Mouse (Mus musculus): Measurements from ENCODE around the gene AI481877. TPM values are rescaled to one million over a fixed set of nuclear protein-coding genes. Genes with fewer than 3 reads are reported as not detected.
A peak's percentile ranks its signal among the peaks of the same experiment; 100 is the strongest.
"Not testable (repeated sequence)": the region's sequence is repeated elsewhere in the genome, so short reads cannot be mapped to it uniquely, and the experiment has no call there.

Gene AI481877
- polyA plus RNA-seq (2015; fragmentation: Nextera tagmentation; extraction: Ambion mirVana), result not detected in 2 replicates

DNA sequence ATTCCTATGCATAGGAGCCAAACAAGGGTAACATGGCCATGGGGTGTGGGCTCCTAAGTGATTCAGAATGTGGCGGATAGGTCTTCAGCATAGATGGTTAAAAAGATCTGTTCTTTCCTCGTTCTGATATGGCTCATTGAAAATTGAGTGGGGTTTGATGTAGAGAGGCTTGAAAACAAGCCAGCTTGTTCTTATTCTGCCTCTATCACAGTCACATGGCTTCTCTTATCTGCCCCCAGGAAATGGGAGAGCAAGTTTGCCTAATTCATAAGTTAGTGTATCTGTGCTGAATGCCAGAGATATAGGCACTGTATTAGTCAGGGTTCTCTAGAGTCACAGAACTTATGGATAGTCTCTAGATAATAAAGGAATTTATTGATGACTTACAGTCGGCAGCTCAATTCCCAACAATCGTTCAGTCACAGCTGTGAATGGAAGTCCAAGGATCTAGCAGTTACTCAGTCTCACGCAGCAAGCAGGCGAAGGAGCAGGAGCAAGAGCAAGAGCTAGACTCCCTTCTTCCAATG lies at the start of gene AI481877:
AI481877 (minus strand) TSS at position 477 of the 527 bp plus-strand sequence.
- not testable (repeated sequence) for H3K4me2 ChIP-seq (replicated peaks; ENCODE audit: low read depth); H3K4me1 ChIP-seq (replicated peaks; ENCODE audit: control insufficient read depth, insufficient read depth, low read length); H3K9ac ChIP-seq (ENCODE audit: low read depth, low read length); H3K27ac ChIP-seq (ENCODE audit: low read depth, low read length); H3K9me3 ChIP-seq (ENCODE audit: control insufficient read depth); H3K4me3 ChIP-seq (ENCODE audit: low read depth, low read length); H3K36me3 ChIP-seq (ENCODE audit: control insufficient read depth, insufficient read depth); H3K27me3 ChIP-seq (replicated peaks; ENCODE audit: control insufficient read depth, insufficient read depth, low read length); ATAC-seq
- WGBS, result 84% methylated on average over 2 of the region's 6 CpGs

DNA sequence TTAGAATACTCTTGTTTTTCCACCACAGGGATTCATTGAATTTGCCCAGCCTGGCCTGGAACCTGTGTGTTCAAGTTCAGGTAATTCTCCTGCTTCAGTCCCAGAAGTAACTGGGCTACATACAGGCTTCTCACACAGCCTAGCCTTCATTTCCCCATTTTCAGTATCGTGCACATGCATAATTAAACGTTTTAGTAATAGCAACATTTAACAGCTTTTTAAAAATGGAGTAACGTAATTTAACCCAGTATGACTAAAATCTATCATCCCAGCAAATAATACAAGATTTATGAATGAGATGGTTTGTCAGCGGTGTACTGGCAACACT lies 49.7 kb upstream of the AI481877 start:
- H3K27ac ChIP-seq (ENCODE audit: low read depth, low read length), result 0 out of 2 replicates have a peak overlapping the region, but pooled peaks have one; percentile 95
- ATAC-seq, result no peak
- peak overlapping the region; percentile 99 for H3K4me3 ChIP-seq (ENCODE audit: low read depth, low read length)

DNA sequence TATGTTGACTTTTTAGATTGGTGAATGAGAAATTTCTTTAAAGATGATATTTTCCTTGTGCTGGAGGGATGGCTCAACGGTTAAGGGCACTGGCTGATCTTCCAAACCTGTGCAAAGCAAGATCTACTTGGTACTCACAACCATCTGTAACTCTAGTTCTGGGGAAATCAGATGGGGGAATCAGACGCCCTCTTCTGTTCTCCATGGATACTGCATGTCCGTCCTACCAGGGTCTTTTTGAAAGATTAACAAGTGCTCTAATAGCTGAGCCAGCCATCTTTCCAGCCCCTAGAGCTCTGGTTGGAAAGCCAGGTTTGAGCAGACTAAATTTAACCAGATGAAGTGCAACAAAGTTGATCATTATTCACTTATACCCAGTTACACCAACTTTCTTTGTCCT lies 48.5 kb upstream of the AI481877 start:
- Histone ChIP-seq H3K27ac (ENCODE audit: low read depth, low read length) (no peak overlapping the region), H3K4me3 (ENCODE audit: low read depth, low read length) (no peak overlapping the region), H3K27me3 (replicated peaks; ENCODE audit: control insufficient read depth, insufficient read depth, low read length) (no peaks in the 10 kb centered on the region), H3K4me1 (replicated peaks; ENCODE audit: control insufficient read depth, insufficient read depth, low read length) (no peaks in the 10 kb centered on the region), H3K9me3 (ENCODE audit: control insufficient read depth) (no peaks in the 10 kb centered on the region), H3K36me3 (ENCODE audit: control insufficient read depth, insufficient read depth) (no peaks in the 10 kb centered on the region), H3K4me2 (replicated peaks; ENCODE audit: low read depth) (no peak overlapping the region), H3K9ac (ENCODE audit: low read depth, low read length) (no peak overlapping the region)
- 41% methylated on average over 3 of the region's 3 CpGs for WGBS
- ATAC-seq, result no peak
- TF ChIP-seq CTCF (IDR thresholded peaks at IDR 0.05; ENCODE audit: low read depth), result peak; percentile 74

More for the DNA sequence above, 49.7 kb upstream of the AI481877 start:
- H3K4me2 ChIP-seq (replicated peaks; ENCODE audit: low read depth), result peak overlapping the region; percentile 84
- peak overlapping the region; percentile 98; the same call in 1 of the 2 replicates for H3K9ac ChIP-seq (ENCODE audit: low read depth, low read length)
- H3K27me3 ChIP-seq (replicated peaks; ENCODE audit: control insufficient read depth, insufficient read depth, low read length), result no peaks in the 10 kb centered on the region
- no peaks in the 10 kb centered on the region for H3K36me3 ChIP-seq (ENCODE audit: control insufficient read depth, insufficient read depth)
- H3K9me3 ChIP-seq (ENCODE audit: control insufficient read depth), result no peaks in the 10 kb centered on the region
- no peaks in the 10 kb centered on the region for H3K4me1 ChIP-seq (replicated peaks; ENCODE audit: control insufficient read depth, insufficient read depth, low read length)
- 29% methylated on average over 4 of the region's 4 CpGs for WGBS
- no peak for TF ChIP-seq CTCF (IDR thresholded peaks at IDR 0.05; ENCODE audit: low read depth)

DNA sequence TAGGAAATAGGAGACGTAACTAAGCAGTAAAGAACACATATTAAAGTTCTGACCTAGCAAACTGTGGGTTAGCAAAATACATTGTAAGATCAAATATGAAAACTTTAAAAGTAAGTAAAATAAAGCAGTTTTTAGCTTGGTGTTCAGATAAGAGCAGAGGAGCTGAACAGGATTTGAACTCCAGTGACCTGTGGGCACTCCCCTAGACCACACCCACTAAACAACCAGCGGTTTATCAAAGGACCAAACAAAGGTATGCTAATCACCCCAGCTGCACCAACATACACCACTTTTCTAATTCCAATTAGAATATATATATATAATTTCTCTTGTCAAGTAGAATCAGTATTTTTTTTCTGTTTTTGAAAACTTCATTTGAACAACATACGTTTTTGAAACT lies 46.9 kb upstream of the AI481877 start:
- Histone ChIP-seq H3K36me3 (ENCODE audit: control insufficient read depth, insufficient read depth) (no peaks in the 10 kb centered on the region), H3K4me2 (replicated peaks; ENCODE audit: low read depth) (no peak overlapping the region), H3K4me3 (ENCODE audit: low read depth, low read length) (no peak overlapping the region), H3K9ac (ENCODE audit: low read depth, low read length) (no peak overlapping the region), H3K27ac (ENCODE audit: low read depth, low read length) (no peak overlapping the region), H3K27me3 (replicated peaks; ENCODE audit: control insufficient read depth, insufficient read depth, low read length) (no peaks in the 10 kb centered on the region), H3K4me1 (replicated peaks; ENCODE audit: control insufficient read depth, insufficient read depth, low read length) (no peaks in the 10 kb centered on the region), H3K9me3 (ENCODE audit: control insufficient read depth) (no peaks in the 10 kb centered on the region)
- WGBS, result 57% methylated on average over 3 of the region's 3 CpGs
- ATAC-seq, result no peak
- no peak for TF ChIP-seq CTCF (IDR thresholded peaks at IDR 0.05; ENCODE audit: low read depth)

DNA sequence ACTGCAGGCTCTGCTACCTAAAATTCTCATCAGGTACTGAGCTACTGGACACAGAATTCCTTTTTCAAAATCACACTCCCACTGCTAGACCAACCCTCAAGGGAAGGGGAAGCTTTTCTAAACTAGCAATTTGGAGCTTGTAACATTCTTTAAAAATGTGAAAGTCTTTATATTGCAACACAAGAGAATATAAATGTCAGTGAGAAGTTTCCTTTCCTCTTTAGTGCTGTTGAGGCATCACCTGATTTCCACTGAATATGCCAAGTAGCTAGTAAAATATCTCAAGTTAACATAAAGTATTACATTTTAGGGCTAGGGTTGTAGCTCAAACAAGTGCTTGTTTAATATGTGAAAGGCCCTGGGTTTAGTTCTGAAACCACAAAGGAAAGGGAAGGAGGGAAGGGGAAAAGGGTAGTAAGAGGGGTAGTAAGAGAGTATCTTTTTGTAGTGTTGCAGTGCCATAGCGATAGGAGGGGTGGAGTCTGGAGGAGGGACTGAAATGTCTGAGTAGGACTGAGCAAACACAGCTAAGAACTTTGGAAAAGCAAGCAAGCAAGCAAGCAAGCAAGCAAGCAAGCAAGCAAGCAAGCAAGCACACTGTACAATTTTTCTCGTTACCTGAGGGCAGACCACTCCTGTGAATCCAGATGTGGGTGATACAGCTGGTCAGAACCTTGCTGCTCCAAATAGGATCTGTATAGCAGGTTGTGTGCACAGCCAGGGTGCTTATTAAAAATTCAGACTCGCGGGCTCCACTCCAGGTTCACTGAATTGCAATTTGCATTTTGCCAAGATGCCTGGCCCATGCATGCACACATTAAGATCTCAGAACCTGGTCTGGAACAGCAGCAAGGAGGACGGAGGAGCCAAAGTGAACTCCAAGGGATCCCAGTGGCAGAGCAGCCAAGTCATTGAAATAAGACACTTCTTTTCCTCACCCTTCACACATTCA lies 42.8 kb upstream of the AI481877 start:
- H3K27me3 ChIP-seq (replicated peaks; ENCODE audit: control insufficient read depth, insufficient read depth, low read length), result no peaks in the 10 kb centered on the region
- H3K36me3 ChIP-seq (ENCODE audit: control insufficient read depth, insufficient read depth), result no peaks in the 10 kb centered on the region
- TF ChIP-seq CTCF (IDR thresholded peaks at IDR 0.05; ENCODE audit: low read depth), result no peak
- ATAC-seq, result no peak
- no peak overlapping the region for H3K27ac ChIP-seq (ENCODE audit: low read depth, low read length)
- WGBS, result 41% methylated on average over 5 of the region's 5 CpGs
- H3K4me1 ChIP-seq (replicated peaks; ENCODE audit: control insufficient read depth, insufficient read depth, low read length), result no peaks in the 10 kb centered on the region
- H3K4me3 ChIP-seq (ENCODE audit: low read depth, low read length), result no peak overlapping the region
- H3K9ac ChIP-seq (ENCODE audit: low read depth, low read length), result no peak overlapping the region
- H3K4me2 ChIP-seq (replicated peaks; ENCODE audit: low read depth), result no peak overlapping the region
- no peaks in the 10 kb centered on the region for H3K9me3 ChIP-seq (ENCODE audit: control insufficient read depth)

DNA sequence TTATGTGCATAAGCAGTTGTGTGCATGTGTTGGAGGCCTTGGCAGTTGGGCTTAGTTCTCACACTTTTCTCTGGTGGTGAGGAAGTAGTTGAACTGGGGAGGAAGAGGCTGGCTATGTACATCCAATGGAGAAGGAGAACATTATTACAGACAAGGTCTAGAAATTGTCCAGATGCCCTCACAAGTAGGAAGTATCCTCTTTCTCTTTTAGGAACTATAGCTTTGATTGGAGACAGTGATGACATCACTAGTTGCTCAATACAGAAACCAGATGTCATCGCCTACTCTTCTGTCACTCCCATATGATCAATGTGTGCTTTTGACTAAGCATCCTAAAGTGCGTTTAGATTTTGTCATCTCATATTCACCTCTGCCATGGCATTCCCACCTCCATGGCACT lies 38.8 kb upstream of the AI481877 start:
- no peak overlapping the region for H3K27ac ChIP-seq (ENCODE audit: low read depth, low read length)
- H3K4me2 ChIP-seq (replicated peaks; ENCODE audit: low read depth), result no peak overlapping the region
- H3K9me3 ChIP-seq (ENCODE audit: control insufficient read depth), result no peaks in the 10 kb centered on the region
- H3K4me3 ChIP-seq (ENCODE audit: low read depth, low read length), result no peak overlapping the region
- no peaks in the 10 kb centered on the region for H3K4me1 ChIP-seq (replicated peaks; ENCODE audit: control insufficient read depth, insufficient read depth, low read length)
- no peak overlapping the region for H3K9ac ChIP-seq (ENCODE audit: low read depth, low read length)
- no peak for TF ChIP-seq CTCF (IDR thresholded peaks at IDR 0.05; ENCODE audit: low read depth)
- H3K27me3 ChIP-seq (replicated peaks; ENCODE audit: control insufficient read depth, insufficient read depth, low read length), result no peaks in the 10 kb centered on the region
- WGBS, result 85% methylated on average over 2 of the region's 2 CpGs
- H3K36me3 ChIP-seq (ENCODE audit: control insufficient read depth, insufficient read depth), result no peaks in the 10 kb centered on the region
- ATAC-seq, result no peak
